ENCODE assay signal across 8 mouse cellular contexts in genomic region chrX:11752973-11753590, GRCm38 (mm10).
DNase-seq lines count a peak whose midpoint lies in the region; ATAC-seq lines count a peak whose summit lies in the region.

No protein-coding gene starts in this region.

- H3K27me3 ChIP-seq in midbrain, embryonic 11.5 days (ENCODE audit: control insufficient read depth, insufficient read depth, low read length) = no peaks in the 10 kb centered on the region
- peaks cover 19% of the 10 kb centered on the region; the same call in 1 of the 2 replicates for H3K27me3 ChIP-seq in midbrain, embryonic 13.5 days
- H3K27me3 ChIP-seq in splenic B cell, adult 2 months (ENCODE audit: control insufficient read depth, insufficient read depth, low read length, poor library complexity, severe bottlenecking) = no peaks in the 10 kb centered on the region

- no peaks in the 10 kb centered on the region for H3K4me1 ChIP-seq in midbrain, embryonic 11.5 days (ENCODE audit: control insufficient read depth, insufficient read depth, low read length)
- 0 out of 2 replicates have a peak, but pooled peaks cover 5% of the 10 kb centered on the region for H3K4me1 ChIP-seq in midbrain, embryonic 13.5 days (replicated peaks)

- no peaks in the 10 kb centered on the region for H3K36me3 ChIP-seq in midbrain, embryonic 11.5 days (ENCODE audit: control insufficient read depth, insufficient read depth, low read length)
- H3K36me3 ChIP-seq in midbrain, embryonic 13.5 days = no peaks in the 10 kb centered on the region
- H3K36me3 ChIP-seq in splenic B cell, adult 2 months (ENCODE audit: control insufficient read depth, insufficient read depth, low read length, poor library complexity, severe bottlenecking) = no peaks in the 10 kb centered on the region

- no peak for DNase-seq in frontal cortex, postnatal 14 days (ENCODE audit: low spot score in 2 of 2)
- peak; percentile 79 for DNase-seq in midbrain, embryonic 11.5 days (ENCODE audit: low spot score, missing footprints)
- DNase-seq in splenic B cell, adult 2 months (ENCODE audit: low read depth, low spot score) = peak; percentile 16
- DNase-seq in urinary bladder, postnatal 4 days (ENCODE audit: low spot score in 2 of 2) = no peak
- DNase-seq in urinary bladder, postnatal 10 days (ENCODE audit: low spot score) = no peak

- H3K27ac ChIP-seq in midbrain, embryonic 11.5 days (ENCODE audit: low read depth, low read length) = no peak overlapping the region
- no peak overlapping the region; the same call in 1 of the 2 replicates for H3K27ac ChIP-seq in midbrain, embryonic 13.5 days

- peak; percentile 57; the same call in 1 of the 2 replicates for ATAC-seq in frontal cortex, adult (ENCODE audit: low TSS enrichment)
- ATAC-seq in midbrain, embryonic 11.5 days (ENCODE audit: low FRiP score) = no peak
- ATAC-seq in midbrain, embryonic 13.5 days = no peak
- ATAC-seq in granulocyte monocyte progenitor cell, adult 5-6 weeks (replicated peaks; ENCODE audit: poor library complexity, severe bottlenecking) = peak; percentile 97

- no peak overlapping the region for H3K4me3 ChIP-seq in midbrain, embryonic 11.5 days (ENCODE audit: low read depth, low read length)
- no peak overlapping the region for H3K4me3 ChIP-seq in midbrain, embryonic 13.5 days (replicated peaks)

- WGBS in midbrain, embryonic 11.5 days = 30% methylated on average over 13 of the region's 13 CpGs
- WGBS in midbrain, embryonic 13.5 days = 27% methylated on average over 13 of the region's 13 CpGs

- no peak overlapping the region for H3K9ac ChIP-seq in midbrain, embryonic 11.5 days (ENCODE audit: low read length)
- H3K9ac ChIP-seq in midbrain, embryonic 13.5 days (replicated peaks) = no peak overlapping the region

- no peaks in the 10 kb centered on the region for H3K9me3 ChIP-seq in midbrain, embryonic 11.5 days (ENCODE audit: control insufficient read depth, low read length)
- H3K9me3 ChIP-seq in midbrain, embryonic 13.5 days = no peaks in the 10 kb centered on the region

- H3K4me2 ChIP-seq in midbrain, embryonic 11.5 days = no peak overlapping the region
- H3K4me2 ChIP-seq in midbrain, embryonic 13.5 days (replicated peaks) = no peak overlapping the region

Comparison
In these comparisons a context has a peak if more than half of its experiments do, and no peak if none do; other contexts are left out.
1. ATAC-seq: peak in frontal cortex, adult (single experiment) and granulocyte monocyte progenitor cell, adult 5-6 weeks (single experiment); none in midbrain, embryonic 11.5 days (single experiment) and midbrain, embryonic 13.5 days (single experiment).
2. DNase-seq: peak in midbrain, embryonic 11.5 days (single experiment) and splenic B cell, adult 2 months (single experiment); none in frontal cortex, postnatal 14 days (0 of 2), urinary bladder, postnatal 4 days (0 of 2) and urinary bladder, postnatal 10 days (single experiment).